Mouse (Mus musculus): ENCODE results near the gene Trmt44.

GRCm38 (mm10) chr5:35525469-35526123 is 49.3 kb downstream of the Trmt44 start, which contains the start of gene Cpz:
- no peak for TF ChIP-seq EP300 (IDR thresholded peaks at IDR 0.05; ENCODE audit: low read depth in 1 of 2, low read length in 2 of 2)
- no peak for TF ChIP-seq MYC (IDR thresholded peaks at IDR 0.05; ENCODE audit: low read depth, low read length)
- no peak for TF ChIP-seq ETS1 (IDR thresholded peaks at IDR 0.05; ENCODE audit: low read depth, low read length)
- no peak for TF ChIP-seq USF2 (IDR thresholded peaks at IDR 0.05; ENCODE audit: borderline replicate concordance in 1 of 2, insufficient read depth in 1 of 2, low read depth in 1 of 2, low read length in 2 of 2)
- TF ChIP-seq CTCF (IDR thresholded peaks at IDR 0.05 in 2 of 3, conservative IDR thresholded peaks at IDR 0.05 in 1 of 3; ENCODE audit: control insufficient read depth in 1 of 3, insufficient read depth in 1 of 3, low read depth in 2 of 3, low read length in 3 of 3, poor library complexity in 1 of 3, severe bottlenecking in 1 of 3), result no peak
- TF ChIP-seq NRF1 (IDR thresholded peaks at IDR 0.05; ENCODE audit: insufficient read depth, low read depth, low read length, poor library complexity, severe bottlenecking), result no peak
- no peak for TF ChIP-seq NELFE (IDR thresholded peaks at IDR 0.05; ENCODE audit: low read depth, low read length)
- no peak for TF ChIP-seq RAD21 (IDR thresholded peaks at IDR 0.05; ENCODE audit: low read depth, low read length)
- TF ChIP-seq USF1 (IDR thresholded peaks at IDR 0.05; ENCODE audit: low read depth, low read length), result no peak
- no peak for TF ChIP-seq TCF12 (IDR thresholded peaks at IDR 0.05; ENCODE audit: low read depth, low read length)

Measured in MEL (cell line).